Mouse (Mus musculus) adrenal gland (tissue): ENCODE results near the gene Sema7a.

ENCODE experiments used
- intact Hi-C: fragments of 180-260 bp; cut with DNase I; formaldehyde crosslinking; loops from one replicate; pipeline ENCODE4 v1.15.1; 2025

The Sema7a gene

GRCm38 (mm10) chr9:57958615-57959014 is 18.7 kb downstream of the Sema7a start:
- intact Hi-C loops, result no loop called here

- intact Hi-C loops, result no loop called here
Observed at GRCm38 (mm10) chr9:57959399-57959798, 19.5 kb downstream of the Sema7a start.

- intact Hi-C loops, result no loop called here
Observed at GRCm38 (mm10) chr9:57959886-57960866, 20.3 kb downstream of the Sema7a start.

- intact Hi-C loops, result no loop called here
Observed at GRCm38 (mm10) chr9:57961226-57961625, 21.3 kb downstream of the Sema7a start.

GRCm38 (mm10) chr9:57961863-57962778 is 22.2 kb downstream of the Sema7a start:
- intact Hi-C loops, result no loop called here

GRCm38 (mm10) chr9:57963249-57963997 is 23.5 kb downstream of the Sema7a start:
- intact Hi-C loops, result no loop called here

GRCm38 (mm10) chr9:57963998-57964395 is 24.1 kb downstream of the Sema7a start:
- intact Hi-C loops, result no loop called here

- intact Hi-C loops, result no loop called here
Observed at GRCm38 (mm10) chr9:57964528-57965250, 24.8 kb downstream of the Sema7a start.

GRCm38 (mm10) chr9:57965281-57966185 is 25.6 kb downstream of the Sema7a start:
- intact Hi-C loops, result no loop called here

GRCm38 (mm10) chr9:57967237-57967960 is 27.5 kb downstream of the Sema7a start:
- intact Hi-C loops, result no loop called here

GRCm38 (mm10) chr9:57968166-57968771 is 28.4 kb downstream of the Sema7a start:
- intact Hi-C loops, result no loop called here

- intact Hi-C loops, result no loop called here
Observed at GRCm38 (mm10) chr9:57968783-57969542, 29.1 kb downstream of the Sema7a start.

GRCm38 (mm10) chr9:57969736-57970495 is 30.0 kb downstream of the Sema7a start:
- intact Hi-C loops, result no loop called here

GRCm38 (mm10) chr9:57971413-57971812 is 31.5 kb downstream of the Sema7a start:
- intact Hi-C loops, result no loop called here

GRCm38 (mm10) chr9:57972141-57972591 is 32.3 kb downstream of the Sema7a start:
- intact Hi-C loops, result no loop called here

GRCm38 (mm10) chr9:57972776-57973439 is 33.0 kb downstream of the Sema7a start:
- intact Hi-C loops, result no loop called here
